1 mouse cellular context compared by ENCODE assay signal in genomic region chr9:107541005-107541404, GRCm38 (mm10).
TF ChIP-seq lines count a peak whose summit lies in the region.

No protein-coding gene starts in this region.

TF ChIP-seq in ES-E14, 5 proteins besides CTCF, POLR2A, EP300 and RAD21:
- TF ChIP-seq HCFC1 (IDR thresholded peaks at IDR 0.05; ENCODE audit: borderline replicate concordance, insufficient read depth, low read length), result no peak
- no peak for TF ChIP-seq MAFK (IDR thresholded peaks at IDR 0.05; ENCODE audit: insufficient read depth, low read depth, low read length)
- no peak for TF ChIP-seq ZNF384 (IDR thresholded peaks at IDR 0.05; ENCODE audit: low read depth, low read length)
- TF ChIP-seq ZC3H11A (IDR thresholded peaks at IDR 0.05; ENCODE audit: borderline replicate concordance, low read depth, low read length), result no peak
- TF ChIP-seq CHD2 (IDR thresholded peaks at IDR 0.05; ENCODE audit: low read depth, low read length), result no peak
